Mouse (Mus musculus) limb, embryonic 14.5 days (tissue): ENCODE measurements around the gene Paics. TPM values are rescaled to one million over a fixed set of nuclear protein-coding genes. Genes with fewer than 3 reads are reported as not detected.

Experiments used
- ATAC-seq: fragments of 200-750 bp; cut with Nextera tagmentation; 2 replicates; pipeline ENCODE4 v1.8.0; 2017; ENCODE audit warnings: low read depth, moderate number of reproducible peaks, moderate TSS enrichment; ENCODE audit not compliant: low FRiP score
- DNase-seq: peaks from one replicate; pipeline ENCODE4 v3.0.0-alpha.2; 2015; ENCODE audit warnings: low spot score
- H3K27ac ChIP-seq: fragments of 300-500 bp; sonication (generic); replicated peaks from 2 replicates; pipeline ENCODE4 v1.5.1; 2014; ENCODE audit warnings: low read depth, mild to moderate bottlenecking, low read length, moderate library complexity, mixed read lengths
- H3K27me3 ChIP-seq: fragments of 300-500 bp; sonication (generic); 2 replicates; pipeline ENCODE4 v1.6.1; 2014; ENCODE audit warnings: low read length, mixed read lengths; ENCODE audit not compliant: control insufficient read depth, insufficient read depth
- H3K36me3 ChIP-seq: fragments of 300-500 bp; sonication (generic); 2 replicates; pipeline ENCODE4 v1.6.1; 2014; ENCODE audit warnings: mild to moderate bottlenecking, low read length, moderate library complexity, mixed read lengths; ENCODE audit not compliant: control insufficient read depth, insufficient read depth
- H3K4me1 ChIP-seq: fragments of 300-500 bp; sonication (generic); 2 replicates; pipeline ENCODE4 v1.6.1; 2014; ENCODE audit warnings: antibody characterized with exemption, low read length, mixed read lengths; ENCODE audit not compliant: control insufficient read depth, insufficient read depth
- H3K4me2 ChIP-seq: fragments of 300-500 bp; sonication (generic); replicated peaks from 2 replicates; pipeline ENCODE4 v1.6.1; 2014; ENCODE audit warnings: low read depth, mild to moderate bottlenecking, low read length, moderate library complexity; ENCODE audit not compliant: severe bottlenecking
- H3K4me3 ChIP-seq: fragments of 300-500 bp; sonication (generic); replicated peaks from 2 replicates; pipeline ENCODE4 v1.5.1; 2014; ENCODE audit warnings: low read length
- H3K9ac ChIP-seq: fragments of 300-500 bp; sonication (generic); 2 replicates; pipeline ENCODE4 v1.6.1; 2014; ENCODE audit warnings: mild to moderate bottlenecking, low read depth, low read length, moderate library complexity; ENCODE audit not compliant: severe bottlenecking
- H3K9me3 ChIP-seq: fragments of 300-500 bp; sonication (generic); 2 replicates; pipeline ENCODE4 v1.6.1; 2016; ENCODE audit warnings: low read length; ENCODE audit not compliant: control insufficient read depth
- POLR2A ChIP-seq: fragments of 200-500 bp; IDR thresholded peaks from 2 replicates; pipeline ENCODE4 v1.8.0; 2012; ENCODE audit warnings: inconsistent platforms, mild to moderate bottlenecking, moderate library complexity, borderline replicate concordance; ENCODE audit not compliant: insufficient read depth, insufficient read length; ENCODE audit errors: extremely low read depth
- WGBS: fragments of 180-500 bp; shearing (Covaris S2); extraction: QIAGEN DNeasy Blood & Tissue Kit; methylation state at CpG from one replicate; pipeline ENCODE4 v1.1.7; 2014; 5-methylcytosine and 5-hydroxymethylcytosine counted together
- polyA plus RNA-seq, 2 experiments: library from polyadenylated mRNA; depleted of rRNA in 1 of 2; stranded (reverse) in 1 of 2; unstranded in 1 of 2; fragments of >200 nt; fragmentation: Nextera tagmentation in 1 of 2; extraction: Ambion mirVana in 1 of 2; gene quantifications; 2 replicates each; pipeline versions ENCODE4 v1.2.1 to v1.2.3; 2012 to 2014

The Paics gene
- polyA plus RNA-seq, 2 experiments, result 146 to 254 TPM

DNA sequence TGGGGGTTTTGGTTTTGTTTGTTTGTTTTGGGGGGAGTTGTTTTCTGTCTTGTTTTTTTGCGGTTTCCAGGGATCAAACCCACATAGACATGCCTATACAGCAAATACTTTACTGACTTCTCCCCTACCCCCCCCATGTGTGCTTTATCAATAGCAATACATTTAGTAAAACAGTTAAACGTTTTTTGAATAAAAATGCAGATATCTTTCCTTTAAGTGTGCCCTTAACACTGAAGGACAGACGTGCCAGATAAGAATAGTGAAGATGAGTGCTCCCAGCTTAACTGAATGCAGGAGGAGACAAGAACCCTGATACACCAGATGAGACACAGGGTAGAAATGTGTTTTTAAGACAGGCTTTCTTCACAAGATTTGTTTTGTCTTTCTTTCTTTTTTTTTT lies 60.0 kb downstream of the Paics start:
- Histone ChIP-seq H3K27me3 (0 out of 2 replicates have a peak, but pooled peaks cover under 1% of the 10 kb centered on the region), H3K4me2 (no peak overlapping the region), H3K4me3 (no peak overlapping the region), H3K36me3 (no peaks in the 10 kb centered on the region), H3K27ac (no peak overlapping the region), H3K4me1 (no peaks in the 10 kb centered on the region), H3K9ac (no peak overlapping the region), H3K9me3 (no peaks in the 10 kb centered on the region)
- ATAC-seq (no peak), DNase-seq (no peak)
- TF ChIP-seq POLR2A, result no peak
- 64% methylated on average over 3 of the region's 3 CpGs for WGBS

DNA sequence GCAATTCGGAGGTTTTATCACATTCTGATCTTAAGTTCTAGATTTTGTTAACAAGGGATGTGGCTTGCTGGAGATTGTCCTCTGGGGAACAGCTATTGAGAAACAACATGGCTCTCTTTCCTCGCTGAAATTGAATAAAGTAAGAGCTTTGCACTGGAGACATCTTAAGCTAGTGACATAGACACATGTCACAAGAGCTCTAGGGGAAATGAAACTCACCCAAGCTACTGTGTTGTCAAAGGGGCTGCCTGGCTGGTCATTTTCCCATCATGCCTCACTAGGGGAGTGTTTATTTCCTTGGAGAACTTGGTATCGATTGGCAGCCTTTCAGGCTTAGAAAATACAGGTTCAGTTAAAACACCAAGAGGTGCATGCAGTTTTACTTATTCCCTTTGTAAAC lies 62.1 kb downstream of the Paics start:
- H3K27ac ChIP-seq, result no peak overlapping the region
- no peak overlapping the region for H3K4me2 ChIP-seq
- H3K9ac ChIP-seq, result no peak overlapping the region
- no peaks in the 10 kb centered on the region for H3K4me1 ChIP-seq
- WGBS, result 69% methylated on average over 3 of the region's 3 CpGs
- no peaks in the 10 kb centered on the region for H3K36me3 ChIP-seq
- no peak for ATAC-seq
- no peak for TF ChIP-seq POLR2A
- no peaks in the 10 kb centered on the region for H3K9me3 ChIP-seq
- no peak overlapping the region for H3K4me3 ChIP-seq
- no peak for DNase-seq
- peaks cover 5% of the 10 kb centered on the region; the same call in 1 of the 2 replicates for H3K27me3 ChIP-seq

DNA sequence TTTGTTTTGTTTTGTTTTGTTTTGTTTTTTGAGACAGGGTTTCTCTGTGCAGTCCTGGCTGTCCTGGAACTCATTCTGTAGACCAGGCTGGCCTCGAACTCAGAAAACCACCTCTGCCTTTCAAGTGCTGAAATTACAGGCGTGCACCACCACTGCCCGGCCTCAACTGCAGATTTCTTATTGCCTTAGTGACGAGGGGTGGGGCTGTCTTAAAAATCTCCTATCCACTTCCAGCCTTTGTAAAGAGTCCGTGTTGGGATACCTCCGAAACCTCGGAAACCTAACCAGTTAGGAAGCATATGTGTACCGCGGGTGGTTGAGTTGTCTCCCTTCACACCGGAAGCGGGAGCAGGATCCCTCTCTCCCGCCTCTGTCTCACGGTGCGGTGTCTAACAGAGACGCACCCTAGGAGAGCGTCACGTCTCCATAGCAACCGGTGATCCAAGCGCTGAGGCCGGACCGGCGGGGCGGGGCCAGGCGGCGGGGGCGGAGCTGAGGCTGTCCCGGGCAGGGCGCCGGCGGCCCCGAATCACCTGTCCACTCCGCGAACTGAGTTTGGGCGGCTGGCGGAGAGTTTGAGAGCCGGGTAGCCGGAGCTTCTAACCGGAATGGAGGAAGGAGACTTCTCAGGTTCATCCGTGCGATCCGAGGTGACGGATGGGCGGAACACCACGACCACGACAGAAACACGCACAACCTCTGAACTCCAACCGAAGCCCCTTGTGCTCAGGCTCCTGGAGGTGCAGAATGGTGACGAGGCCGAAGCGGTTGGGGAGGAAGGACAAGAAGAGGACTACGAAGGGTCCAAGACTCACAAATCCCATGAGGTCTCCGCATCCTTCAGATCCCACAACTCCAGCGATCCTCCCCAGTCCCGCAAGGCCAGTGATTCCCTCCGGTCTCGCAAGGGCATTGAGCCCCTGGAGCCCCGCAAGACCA lies 64.7 kb downstream of the Paics start, which contains the start of gene Thegl:
TSS of gene Thegl (plus strand) at position 480 of the 939 bp plus-strand sequence.
- ATAC-seq, result peak; percentile 93
- H3K9ac ChIP-seq, result peak within 1 kb of the TSS; percentile 34
- H3K4me3 ChIP-seq, result peak within 1 kb of the TSS; percentile 49
- H3K4me1 ChIP-seq, result no peaks in the 10 kb centered on the region
- H3K27me3 ChIP-seq, result peaks cover 5% of the 10 kb centered on the region; the same call in 1 of the 2 replicates
- no peak within 1 kb of the TSS for H3K27ac ChIP-seq
- peak; percentile 84 for DNase-seq
- WGBS, result 12% methylated on average over 57 of the region's 57 CpGs
- H3K36me3 ChIP-seq, result no peaks in the 10 kb centered on the region
- H3K4me2 ChIP-seq, result peak within 1 kb of the TSS; percentile 78
- no peaks in the 10 kb centered on the region for H3K9me3 ChIP-seq
- no peak for TF ChIP-seq POLR2A

Other genes with a start within 250 kb of the Paics start
- gene Aasdh, start 45.8 kb upstream of the Paics start, polyA plus RNA-seq (2012; rRNA removed), result 24.0 and 24.9 TPM in 2 replicates
- gene Aasdh, start 45.8 kb upstream of the Paics start, polyA plus RNA-seq (2014; fragmentation: Nextera tagmentation; extraction: Ambion mirVana), result 15.1 and 15.4 TPM in 2 replicates
- gene Ppat, start 271 bp downstream of the Paics start, polyA plus RNA-seq (2012; rRNA removed), result 13.2 and 14.1 TPM in 2 replicates
- gene Ppat, start 271 bp downstream of the Paics start, polyA plus RNA-seq (2014; fragmentation: Nextera tagmentation; extraction: Ambion mirVana), result 21.8 and 24.0 TPM in 2 replicates
- gene Srp72, start 23.4 kb downstream of the Paics start, polyA plus RNA-seq (2012; rRNA removed), result 83.0 and 96.8 TPM in 2 replicates
- gene Srp72, start 23.4 kb downstream of the Paics start, polyA plus RNA-seq (2014; fragmentation: Nextera tagmentation; extraction: Ambion mirVana), result 102 and 108 TPM in 2 replicates
- 0.51 and 0.58 TPM in 2 replicates for gene Arl9, start 52.7 kb downstream of the Paics start, polyA plus RNA-seq (2012; rRNA removed)
- gene Arl9, start 52.7 kb downstream of the Paics start, polyA plus RNA-seq (2014; fragmentation: Nextera tagmentation; extraction: Ambion mirVana), result not detected in 2 replicates
- 0.05 and 0.13 TPM in 2 replicates for gene Thegl, start 64.7 kb downstream of the Paics start, polyA plus RNA-seq (2012; rRNA removed)
- 0.25 TPM in 1 of 2 replicates, not detected in the other for gene Thegl, start 64.7 kb downstream of the Paics start, polyA plus RNA-seq (2014; fragmentation: Nextera tagmentation; extraction: Ambion mirVana)
- gene Hopx, start 163.8 kb downstream of the Paics start, polyA plus RNA-seq (2012; rRNA removed), result 12.2 and 13.2 TPM in 2 replicates
- 1.9 and 2.5 TPM in 2 replicates for gene Hopx, start 163.8 kb downstream of the Paics start, polyA plus RNA-seq (2014; fragmentation: Nextera tagmentation; extraction: Ambion mirVana)